Mouse (Mus musculus): Measurements from ENCODE around the gene Dpy30.
A peak's percentile ranks its signal among the peaks of the same experiment; 100 is the strongest.

Dpy30 gene

GRCm38 (mm10) chr17:74294426-74295025 is 29.2 kb downstream of the Dpy30 start:
- peak; percentile 81 for DNase-seq (ENCODE audit: low spot score)

- DNase-seq (ENCODE audit: low spot score) = peak; percentile 49
These were observed 29.9 kb downstream of the Dpy30 start for GRCm38 (mm10) chr17:74293687-74294425.

DNA sequence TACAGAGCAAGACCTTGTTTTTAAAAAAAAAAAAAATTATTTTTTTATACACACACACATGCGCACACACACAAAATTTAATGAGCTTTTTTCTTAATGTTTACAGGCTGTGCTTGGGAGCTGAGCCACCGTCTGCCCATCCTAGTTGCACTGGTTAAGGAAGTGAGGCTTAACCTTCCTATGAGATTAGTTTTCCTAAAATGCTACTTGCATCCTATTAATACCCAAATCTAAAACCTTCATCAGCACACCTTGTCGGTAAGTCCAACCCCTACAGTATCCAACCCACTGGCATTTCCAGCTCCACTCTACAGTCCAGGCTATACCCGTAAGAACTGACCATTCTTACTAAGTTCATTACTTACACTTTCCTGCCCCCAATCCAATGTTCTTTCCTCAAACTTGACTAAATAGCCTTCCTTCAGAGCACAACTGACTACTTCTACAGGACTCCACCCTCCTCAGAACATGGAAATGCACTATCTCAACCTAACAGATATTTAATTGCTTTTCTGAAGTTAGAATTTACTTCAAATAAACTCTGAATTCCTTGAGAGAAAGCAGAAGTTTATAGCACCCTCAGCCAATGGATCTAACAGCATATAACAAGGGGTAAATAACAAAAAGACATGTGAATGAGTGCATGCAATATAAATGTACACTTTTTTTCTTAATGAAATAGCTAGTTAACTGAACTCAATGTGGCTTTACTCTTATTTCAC is 31.9 kb downstream of the Dpy30 start:
- DNase-seq (ENCODE audit: low spot score) = no peak

DNA sequence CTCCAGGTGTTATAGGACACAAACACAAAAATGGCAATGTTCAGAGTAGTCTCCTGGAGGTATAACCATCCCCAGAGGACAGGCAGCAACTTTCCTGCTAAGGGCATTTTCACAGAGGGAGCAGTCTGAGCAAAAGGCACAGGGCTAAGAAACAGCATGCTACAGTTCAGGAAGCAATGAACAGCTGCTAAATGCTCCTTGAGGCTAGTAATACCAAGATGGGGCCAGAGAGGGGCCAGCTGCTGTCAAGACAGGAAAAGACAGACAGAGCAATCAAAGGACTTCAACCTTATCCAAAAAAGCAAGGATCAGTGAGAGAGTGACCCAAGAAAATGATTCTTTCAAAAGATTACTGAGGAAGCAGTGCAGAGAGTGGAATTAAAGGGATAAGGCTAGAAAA is 32.9 kb downstream of the Dpy30 start:
- DNase-seq (ENCODE audit: low spot score) = peak; percentile 18

GRCm38 (mm10) chr17:74290198-74290597 is 33.5 kb downstream of the Dpy30 start:
- DNase-seq (ENCODE audit: low spot score) = no peak

DNA sequence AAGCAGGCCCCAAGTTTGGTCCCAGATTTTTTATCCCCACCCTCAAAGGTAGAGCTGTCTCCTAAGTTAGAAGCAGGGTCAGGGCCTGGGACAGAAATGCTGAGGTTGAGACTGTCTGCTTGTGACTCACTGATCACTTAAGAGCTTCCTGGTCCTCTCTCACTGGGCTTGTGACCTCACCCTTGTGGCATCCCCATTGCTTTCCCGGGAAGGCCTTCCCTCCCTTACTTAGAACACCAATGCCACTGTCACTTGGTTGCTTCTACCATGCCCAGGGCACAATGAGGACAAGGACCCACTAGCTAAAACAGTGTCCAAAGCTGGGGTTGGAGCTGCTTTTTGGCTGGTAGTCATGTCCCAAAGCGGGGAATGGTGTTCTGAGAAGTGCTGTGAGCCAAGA is 35.1 kb downstream of the Dpy30 start:
- no peak for DNase-seq (ENCODE audit: low spot score)

- no peak for DNase-seq (ENCODE audit: low spot score)
These were observed 37.5 kb downstream of the Dpy30 start for GRCm38 (mm10) chr17:74286140-74286730.

GRCm38 (mm10) chr17:74285730-74286129 is 38.0 kb downstream of the Dpy30 start:
- no peak for DNase-seq (ENCODE audit: low spot score)

DNA sequence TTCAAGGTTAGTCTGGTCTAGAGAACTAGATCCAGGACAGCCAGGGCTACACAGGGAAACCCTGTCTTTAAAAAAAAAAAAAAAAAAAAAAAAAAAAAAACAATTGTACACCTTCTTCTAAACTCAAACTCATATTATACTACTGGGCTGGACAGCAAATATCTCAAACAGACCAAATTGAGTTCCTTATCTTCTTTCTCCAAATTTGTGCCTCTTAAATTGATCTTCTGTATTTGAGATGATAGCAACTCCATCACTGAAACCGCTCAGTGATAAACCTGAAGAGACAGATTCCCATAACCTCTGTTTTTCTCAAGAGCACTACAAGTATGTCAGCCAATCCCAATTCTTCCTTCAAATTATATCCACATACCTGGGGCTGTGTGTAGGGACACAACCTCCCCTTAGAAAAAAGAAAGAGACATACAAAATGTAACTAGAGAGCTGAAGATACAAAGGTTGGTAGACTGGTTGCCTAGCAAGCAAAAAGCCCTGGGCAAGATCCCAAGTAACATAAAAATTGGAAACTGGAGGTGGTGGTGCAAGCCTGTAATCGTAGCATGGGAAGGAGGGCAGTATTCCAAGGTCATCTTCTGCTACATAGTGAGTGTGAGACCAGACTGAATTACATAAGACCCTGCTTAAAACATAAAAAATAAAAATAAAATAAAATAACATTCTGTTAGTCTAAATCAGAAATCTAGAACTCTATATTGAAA is 39.2 kb downstream of the Dpy30 start:
- no peak for DNase-seq (ENCODE audit: low spot score)

GRCm38 (mm10) chr17:74282024-74282423 is 41.7 kb downstream of the Dpy30 start:
- no peak for DNase-seq (ENCODE audit: low spot score)

GRCm38 (mm10) chr17:74278966-74279869 is 44.5 kb downstream of the Dpy30 start:
- DNase-seq (ENCODE audit: low spot score) = no peak

DNA sequence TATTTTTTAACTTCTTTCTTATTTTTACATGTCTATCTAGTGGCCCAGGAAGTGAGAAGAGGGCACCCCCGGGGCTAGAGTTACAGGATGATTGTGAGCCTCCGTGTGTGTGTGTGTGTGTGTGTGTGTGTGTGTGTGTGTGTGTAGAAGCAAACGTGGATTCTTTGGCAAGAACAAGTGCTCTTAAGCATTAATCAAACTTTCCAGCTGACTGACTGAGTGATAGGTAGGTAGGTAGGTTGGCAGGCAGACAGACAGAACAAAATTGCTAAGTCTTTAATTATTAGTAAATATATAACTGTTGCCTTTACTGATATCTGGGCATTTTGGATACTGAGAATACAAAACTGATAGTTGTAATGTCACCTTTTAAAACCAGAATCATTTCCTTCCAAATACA is 49.3 kb downstream of the Dpy30 start:
- DNase-seq (ENCODE audit: low spot score) = no peak

DNA sequence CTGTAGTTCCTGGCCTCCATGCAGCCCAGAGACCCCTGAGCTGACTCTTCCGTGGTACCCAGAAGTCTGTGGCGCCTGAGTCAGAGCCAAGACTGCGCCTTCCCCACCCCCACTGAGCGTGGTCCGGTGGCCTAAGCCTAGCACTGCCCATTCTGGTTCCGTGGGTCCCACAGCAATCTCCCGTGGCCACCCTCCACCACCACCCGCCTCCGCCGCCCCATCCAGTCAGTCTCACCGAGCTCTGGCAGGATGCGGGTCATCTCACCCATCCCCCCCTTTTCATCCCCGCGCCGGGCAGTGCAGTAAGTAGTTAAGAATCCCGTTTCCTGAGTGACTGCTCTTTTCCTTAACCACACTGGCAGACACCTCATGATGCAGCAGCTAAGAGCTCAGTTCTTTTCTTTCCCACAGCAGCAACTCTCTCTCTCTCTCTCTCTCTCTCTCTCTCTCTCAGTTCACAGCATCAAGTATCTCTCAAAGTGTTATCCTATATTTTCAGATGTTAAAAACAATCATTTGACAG is 51.0 kb downstream of the Dpy30 start:
- no peak for DNase-seq (ENCODE audit: low spot score)

- DNase-seq (ENCODE audit: low spot score) = no peak
These were observed 52.0 kb downstream of the Dpy30 start for GRCm38 (mm10) chr17:74271541-74272268.

DNA sequence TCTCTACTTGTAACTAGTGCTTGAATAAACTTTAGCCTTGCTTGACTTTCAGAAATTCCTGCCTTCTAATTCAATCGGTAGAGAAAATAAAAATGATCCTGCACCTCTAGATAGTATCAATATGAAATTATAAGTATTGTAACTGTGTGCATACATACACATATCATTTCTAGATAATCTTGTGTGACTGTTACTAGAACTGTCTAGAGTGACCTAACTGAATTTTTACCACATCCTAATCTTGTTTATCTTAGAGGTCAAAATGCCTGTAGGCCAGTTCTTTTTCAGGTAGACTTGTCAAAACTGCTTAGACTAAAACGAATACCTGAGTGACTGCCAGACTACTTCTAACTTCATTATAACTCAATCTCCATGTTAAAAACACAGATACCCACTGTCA is 53.5 kb downstream of the Dpy30 start:
- no peak for DNase-seq (ENCODE audit: low spot score)

- DNase-seq (ENCODE audit: low spot score) = no peak
These were observed 56.1 kb downstream of the Dpy30 start for GRCm38 (mm10) chr17:74267415-74268180.

DNA sequence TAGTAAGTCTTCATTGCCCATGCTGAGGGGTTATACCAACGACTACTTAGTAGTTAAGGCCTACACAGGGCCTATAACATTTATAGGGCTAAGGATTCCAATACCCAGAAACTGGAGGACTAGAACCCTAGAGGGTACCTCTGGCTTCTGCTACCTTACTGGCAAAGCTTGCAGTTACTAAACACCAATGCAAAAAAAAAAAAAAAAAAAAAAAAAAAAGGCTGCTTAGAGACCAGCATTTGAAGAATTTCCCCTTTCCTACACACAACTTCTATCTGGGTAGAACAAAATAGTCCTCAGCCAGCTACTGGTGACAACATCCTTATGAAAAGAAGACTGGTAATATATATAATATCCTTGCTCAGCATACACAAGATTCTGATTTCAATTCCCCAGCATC is 58.1 kb downstream of the Dpy30 start:
- no peak for DNase-seq (ENCODE audit: low spot score)

GRCm38 (mm10) chr17:74265156-74265505 is 58.6 kb downstream of the Dpy30 start:
- peak; percentile 41 for DNase-seq (ENCODE audit: low spot score)

- DNase-seq (ENCODE audit: low spot score) = no peak
These were observed 59.2 kb downstream of the Dpy30 start for GRCm38 (mm10) chr17:74264333-74265155.

All from embryo, embryonic 10 days (tissue).